Mouse (Mus musculus) stomach, postnatal 0 days (tissue): ENCODE measurements around the gene Ccdc82. TPM values are rescaled to one million over a fixed set of nuclear protein-coding genes. Genes with fewer than 3 reads are reported as not detected.

Experiments
- ATAC-seq: fragments of 200-750 bp; cut with Nextera tagmentation; 2 replicates; pipeline ENCODE4 v1.8.0; 2017; ENCODE audit not compliant: low FRiP score, low TSS enrichment
- DNase-seq: peaks from one replicate; pipeline ENCODE4 v3.0.0-alpha.2; 2016; ENCODE audit warnings: low spot score
- H3K27ac ChIP-seq: fragments of 300-500 bp; sonication (generic); replicated peaks from 2 replicates; pipeline ENCODE4 v1.5.1; 2014; ENCODE audit warnings: mild to moderate bottlenecking, control low read depth
- H3K27me3 ChIP-seq: fragments of 300-500 bp; sonication (generic); 2 replicates; pipeline ENCODE4 v1.6.1; 2014; ENCODE audit warnings: low read length; ENCODE audit not compliant: control insufficient read depth, insufficient read depth
- H3K36me3 ChIP-seq: fragments of 300-500 bp; sonication (generic); 2 replicates; pipeline ENCODE4 v1.6.1; 2014; ENCODE audit warnings: low read length, mixed read lengths; ENCODE audit not compliant: control insufficient read depth, insufficient read depth
- H3K4me1 ChIP-seq: fragments of 300-500 bp; sonication (generic); replicated peaks from 2 replicates; pipeline ENCODE4 v1.6.1; 2014; ENCODE audit warnings: antibody characterized with exemption; ENCODE audit not compliant: control insufficient read depth, insufficient read depth
- H3K4me2 ChIP-seq: fragments of 300-500 bp; sonication (generic); replicated peaks from 2 replicates; pipeline ENCODE4 v1.6.1; 2014; ENCODE audit warnings: low read depth, mild to moderate bottlenecking, control low read depth, moderate library complexity
- H3K4me3 ChIP-seq: fragments of 300-500 bp; sonication (generic); 2 replicates; pipeline ENCODE4 v1.5.1; 2014; ENCODE audit warnings: low read depth, low read length, control low read depth
- H3K9ac ChIP-seq: fragments of 300-500 bp; sonication (generic); 2 replicates; pipeline ENCODE4 v1.6.1; 2014; ENCODE audit warnings: mild to moderate bottlenecking, low read length, control low read depth, mixed read lengths
- H3K9me3 ChIP-seq: fragments of 300-500 bp; sonication (generic); 2 replicates; pipeline ENCODE4 v1.6.1; 2016; ENCODE audit warnings: low read length; ENCODE audit not compliant: control insufficient read depth
- CTCF ChIP-seq: IDR thresholded peaks from 2 replicates; pipeline ENCODE4 v1.5.1; 2016; ENCODE audit warnings: antibody characterized with exemption, low read depth, mild to moderate bottlenecking, moderate library complexity
- EP300 ChIP-seq: optimal IDR thresholded peaks from 2 replicates; pipeline ENCODE3; 2016; ENCODE audit warnings: antibody characterized with exemption
- WGBS: fragments of 180-500 bp; shearing (Covaris S2); extraction: QIAGEN DNeasy Blood & Tissue Kit; methylation state at CpG from one replicate; pipeline ENCODE4 v1.1.7; 2014; 5-methylcytosine and 5-hydroxymethylcytosine counted together
- polyA plus RNA-seq: library from polyadenylated mRNA; unstranded; fragments of >200 nt; fragmentation: Nextera tagmentation; extraction: Ambion mirVana; gene quantifications from 2 replicates; pipeline ENCODE4 v1.2.1, GENCODE M21; 2015

The Ccdc82 gene
- polyA plus RNA-seq, 1 experiment from 2014 or later: 4.7 TPM

- DNase-seq: no peak
Measured at GRCm38 (mm10) chr9:13307226-13307625, 60.5 kb downstream of the Ccdc82 start.

GRCm38 (mm10) chr9:13308718-13309117 lies 62.0 kb downstream of the Ccdc82 start:
- Histone ChIP-seq H3K4me3 (no peak overlapping the region), H3K27me3 (no peaks in the 10 kb centered on the region), H3K36me3 (no peaks in the 10 kb centered on the region), H3K9ac (no peak overlapping the region), H3K4me1 (no peaks in the 10 kb centered on the region), H3K9me3 (no peaks in the 10 kb centered on the region), H3K4me2 (no peak overlapping the region), H3K27ac (no peak overlapping the region)
- no peak for DNase-seq
- TF ChIP-seq CTCF: no peak
- TF ChIP-seq EP300: no peak
- ATAC-seq: no peak
- WGBS: 88% methylated on average over 8 of the region's 8 CpGs

More at GRCm38 (mm10) chr9:13307226-13307625, 60.5 kb downstream of the Ccdc82 start:
- no peak for TF ChIP-seq CTCF
- no peak for TF ChIP-seq EP300
- no peaks in the 10 kb centered on the region for H3K36me3 ChIP-seq
- ATAC-seq: no peak
- no peaks in the 10 kb centered on the region; the same call in 1 of the 2 replicates for H3K4me1 ChIP-seq
- no peak overlapping the region for H3K9ac ChIP-seq
- no peaks in the 10 kb centered on the region for H3K27me3 ChIP-seq
- H3K4me2 ChIP-seq: no peak overlapping the region
- H3K27ac ChIP-seq: no peak overlapping the region
- 40% methylated on average over 4 of the region's 4 CpGs for WGBS
- no peak overlapping the region for H3K4me3 ChIP-seq
- H3K9me3 ChIP-seq: no peaks in the 10 kb centered on the region

GRCm38 (mm10) chr9:13309807-13310206 lies 63.1 kb downstream of the Ccdc82 start:
- TF ChIP-seq EP300: no peak
- TF ChIP-seq CTCF: no peak
- H3K9me3 ChIP-seq: no peaks in the 10 kb centered on the region
- ATAC-seq: no peak
- H3K4me2 ChIP-seq: no peak overlapping the region
- WGBS: 81% methylated on average over 7 of the region's 7 CpGs
- H3K27ac ChIP-seq: no peak overlapping the region
- no peak overlapping the region for H3K9ac ChIP-seq
- no peaks in the 10 kb centered on the region for H3K4me1 ChIP-seq
- H3K36me3 ChIP-seq: no peaks in the 10 kb centered on the region
- no peak overlapping the region for H3K4me3 ChIP-seq
- DNase-seq: no peak
- H3K27me3 ChIP-seq: no peaks in the 10 kb centered on the region

GRCm38 (mm10) chr9:13310236-13310635 lies 63.5 kb downstream of the Ccdc82 start:
- 65% methylated on average over 3 of the region's 3 CpGs for WGBS
- H3K9me3 ChIP-seq: no peaks in the 10 kb centered on the region
- no peak overlapping the region for H3K9ac ChIP-seq
- DNase-seq: no peak
- ATAC-seq: no peak
- no peaks in the 10 kb centered on the region for H3K4me1 ChIP-seq
- TF ChIP-seq EP300 (no peak), CTCF (no peak)
- no peak overlapping the region for H3K4me2 ChIP-seq
- no peak overlapping the region for H3K27ac ChIP-seq
- H3K27me3 ChIP-seq: no peaks in the 10 kb centered on the region
- H3K36me3 ChIP-seq: no peaks in the 10 kb centered on the region
- H3K4me3 ChIP-seq: no peak overlapping the region

- no peak for ATAC-seq
- Histone ChIP-seq H3K9me3 (no peaks in the 10 kb centered on the region), H3K36me3 (no peaks in the 10 kb centered on the region), H3K4me3 (no peak overlapping the region), H3K27me3 (no peaks in the 10 kb centered on the region), H3K9ac (no peak overlapping the region), H3K27ac (no peak overlapping the region), H3K4me1 (no peaks in the 10 kb centered on the region), H3K4me2 (no peak overlapping the region)
- WGBS: 58% methylated on average over 2 of the region's 2 CpGs
- no peak for DNase-seq
- TF ChIP-seq EP300 (no peak), CTCF (no peak)
Measured at GRCm38 (mm10) chr9:13311094-13311493, 64.3 kb downstream of the Ccdc82 start.

- no peaks in the 10 kb centered on the region for H3K36me3 ChIP-seq
- H3K4me1 ChIP-seq: no peaks in the 10 kb centered on the region
- H3K9me3 ChIP-seq: no peaks in the 10 kb centered on the region
- no peak overlapping the region for H3K9ac ChIP-seq
- WGBS: 83% methylated on average over 2 of the region's 2 CpGs
- ATAC-seq (no peak), DNase-seq (no peak)
- TF ChIP-seq EP300 (no peak), CTCF (no peak)
- H3K4me2 ChIP-seq: no peak overlapping the region
- no peak overlapping the region for H3K4me3 ChIP-seq
- no peak overlapping the region for H3K27ac ChIP-seq
- no peaks in the 10 kb centered on the region for H3K27me3 ChIP-seq
Measured at GRCm38 (mm10) chr9:13313923-13314322, 67.2 kb downstream of the Ccdc82 start.
